Mouse (Mus musculus) heart, postnatal 0 days (tissue): ENCODE data around the gene Uqcc1. TPM values are rescaled to one million over a fixed set of nuclear protein-coding genes. Genes with fewer than 3 reads are reported as not detected.
A peak's percentile ranks its signal among the peaks of the same experiment; 100 is the strongest.
"Not testable (repeated sequence)": the region's sequence is repeated elsewhere in the genome, so short reads cannot be mapped to it uniquely, and the experiment has no call there.

Experiments used
- ATAC-seq: fragments of 200-750 bp; cut with Nextera tagmentation; 2 replicates; pipeline ENCODE4 v1.8.0; 2017; ENCODE audit warnings: low read depth, moderate number of reproducible peaks, moderate library complexity; ENCODE audit not compliant: insufficient read depth
- DNase-seq: peaks from one replicate; pipeline ENCODE4 v3.0.0-alpha.2; 2016; ENCODE audit warnings: low spot score
- H3K27ac ChIP-seq: fragments of 300-500 bp; sonication (generic); 2 replicates; pipeline ENCODE4 v1.5.1; 2014; ENCODE audit warnings: low read depth, mild to moderate bottlenecking
- H3K27me3 ChIP-seq: fragments of 300-500 bp; sonication (generic); 2 replicates; pipeline ENCODE4 v1.6.1; 2014; ENCODE audit warnings: low read length, mixed read lengths; ENCODE audit not compliant: control insufficient read depth, insufficient read depth
- H3K36me3 ChIP-seq: fragments of 300-500 bp; sonication (generic); replicated peaks from 2 replicates; pipeline ENCODE4 v1.6.1; 2014; ENCODE audit warnings: low read length, mixed read lengths; ENCODE audit not compliant: control insufficient read depth, insufficient read depth
- H3K4me1 ChIP-seq: fragments of 300-500 bp; sonication (generic); 2 replicates; pipeline ENCODE4 v1.6.1; 2014; ENCODE audit warnings: antibody characterized with exemption; ENCODE audit not compliant: control insufficient read depth, insufficient read depth
- H3K4me2 ChIP-seq: fragments of 300-500 bp; sonication (generic); 2 replicates; pipeline ENCODE4 v1.6.1; 2014; ENCODE audit warnings: low read depth, mild to moderate bottlenecking, low read length, moderate library complexity
- H3K4me3 ChIP-seq: fragments of 300-500 bp; sonication (generic); 2 replicates; pipeline ENCODE4 v1.5.1; 2014; ENCODE audit warnings: low read depth, low read length
- H3K9ac ChIP-seq: fragments of 300-500 bp; sonication (generic); replicated peaks from 2 replicates; pipeline ENCODE4 v1.6.1; 2014; ENCODE audit warnings: low read depth, low read length, mixed read lengths
- H3K9me3 ChIP-seq: fragments of 300-500 bp; sonication (generic); replicated peaks from 2 replicates; pipeline ENCODE4 v1.6.1; 2016; ENCODE audit warnings: low read length; ENCODE audit not compliant: control insufficient read depth
- CTCF ChIP-seq: IDR thresholded peaks from 2 replicates; pipeline ENCODE4 v1.5.1; 2016; ENCODE audit warnings: antibody characterized with exemption, control low read depth, low read depth
- EP300 ChIP-seq: IDR thresholded peaks from 2 replicates; pipeline ENCODE4 v1.6.1; 2016; ENCODE audit warnings: antibody characterized with exemption, low read depth
- WGBS: fragments of 180-500 bp; shearing (Covaris S2); extraction: QIAGEN DNeasy Blood & Tissue Kit; methylation state at CpG from one replicate; pipeline ENCODE4 v1.1.7; 2014; 5-methylcytosine and 5-hydroxymethylcytosine counted together
- polyA plus RNA-seq: library from polyadenylated mRNA; unstranded; fragments of >200 nt; fragmentation: Nextera tagmentation; extraction: Ambion mirVana; gene quantifications from 2 replicates; pipeline ENCODE4 v1.2.1, GENCODE M21; 2015
- total RNA-seq: library from RNA; depleted of rRNA; stranded (reverse); fragments of >200 nt; gene quantifications from 2 replicates; pipeline ENCODE4 v1.2.3, GENCODE M21; 2014; ENCODE audit warnings: low replicate concordance

The Uqcc1 gene
- total and polyA plus RNA-seq, 2 experiments from 2014 or later = 149 to 167 TPM

DNA sequence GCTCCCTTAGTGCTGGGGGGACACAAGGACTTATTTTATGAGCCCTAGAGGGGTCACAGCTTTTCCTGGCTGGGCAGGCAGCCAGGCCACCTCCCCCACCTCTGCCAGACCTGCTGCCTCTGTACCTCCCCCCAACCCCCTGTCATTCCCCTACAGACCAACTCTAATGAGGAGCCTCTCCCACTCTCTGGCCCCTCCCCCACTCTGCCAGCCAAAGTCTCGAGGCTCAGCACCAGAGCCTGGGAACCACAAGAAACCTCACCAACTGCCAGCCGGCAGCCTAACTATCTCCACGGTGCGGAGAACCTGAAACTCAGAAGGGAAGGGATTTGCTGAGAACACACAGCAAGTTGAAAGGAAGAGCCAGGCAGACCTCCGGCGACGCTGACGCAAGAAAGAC lies 13.4 kb upstream of the Uqcc1 start:
- H3K27me3 ChIP-seq = peaks cover 6% of the 10 kb centered on the region; the same call in 1 of the 2 replicates
- peak overlapping the region; percentile 36; the same call in 1 of the 2 replicates for H3K4me2 ChIP-seq
- H3K27ac ChIP-seq = no peak overlapping the region
- H3K36me3 ChIP-seq = no peaks in the 10 kb centered on the region
- no peaks in the 10 kb centered on the region for H3K4me1 ChIP-seq
- no peak for DNase-seq
- 8% methylated on average over 8 of the region's 8 CpGs for WGBS
- H3K9me3 ChIP-seq = no peaks in the 10 kb centered on the region
- ATAC-seq = no peak
- H3K4me3 ChIP-seq = no peak overlapping the region
- no peak overlapping the region for H3K9ac ChIP-seq
- TF ChIP-seq CTCF (no peak), EP300 (no peak)

DNA sequence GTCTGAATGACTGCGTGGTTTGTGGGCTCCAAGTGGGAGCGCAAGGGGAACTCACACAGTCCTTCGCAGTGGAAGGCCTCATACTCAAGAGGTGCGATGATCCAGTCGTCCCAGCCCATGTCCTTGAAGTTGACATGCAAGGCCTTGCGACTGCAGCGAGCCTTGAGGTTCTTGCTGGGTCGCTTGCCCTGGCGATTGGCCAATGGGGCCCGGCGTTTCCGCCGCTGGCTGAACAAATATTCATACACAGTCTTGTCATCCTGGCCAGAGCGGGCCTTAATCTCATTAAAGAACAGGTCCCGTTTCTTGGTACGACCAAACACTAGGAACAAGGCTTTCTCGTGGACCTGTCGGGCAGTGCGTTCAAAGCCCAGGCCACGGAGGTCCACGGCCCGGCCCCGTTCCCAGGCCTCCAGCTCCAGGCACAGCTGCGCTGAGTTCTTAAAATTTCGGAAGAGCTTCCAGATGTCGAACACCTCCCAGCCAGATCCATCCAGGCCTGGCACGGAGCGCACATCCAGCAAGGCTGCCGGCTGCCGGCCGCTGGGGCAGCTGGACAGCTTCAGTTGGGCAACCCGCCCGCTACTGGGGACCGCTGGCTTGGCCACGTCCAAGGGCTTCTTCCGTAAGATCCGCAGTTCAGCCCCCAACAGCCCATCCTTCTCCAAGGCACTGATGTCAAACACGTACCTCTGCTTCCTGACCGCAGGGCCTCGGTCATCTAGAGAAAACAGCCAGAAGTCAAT lies 11.8 kb upstream of the Uqcc1 start:
- 84% methylated on average over 40 of the region's 40 CpGs for WGBS
- no peak overlapping the region for H3K27ac ChIP-seq

DNA sequence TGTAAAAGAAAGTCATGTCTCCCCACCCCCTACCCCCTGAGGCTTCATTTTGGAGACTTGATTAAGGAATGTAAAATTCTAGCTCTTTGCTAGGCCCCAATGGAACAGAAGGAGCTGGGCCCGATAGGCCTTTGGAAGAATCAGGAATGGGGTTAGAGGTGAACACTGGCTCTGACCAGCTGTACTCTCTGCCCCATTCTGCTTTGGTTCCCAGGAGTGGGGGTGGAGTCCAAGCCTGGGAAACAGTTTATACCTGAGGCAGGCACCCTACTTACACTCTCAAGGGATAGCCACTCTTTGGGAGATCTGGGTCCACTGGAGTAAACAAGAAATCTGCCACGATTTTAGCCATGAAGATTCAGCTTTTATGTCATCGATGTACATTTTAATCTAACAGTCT lies 10.6 kb upstream of the Uqcc1 start, which contains the start of gene Gm15557:
Gene Gm15557 (plus strand): TSS at position 48 of the 400 bp plus-strand sequence.
- Histone ChIP-seq H3K9ac (no peak within 1 kb of the TSS), H3K27ac (no peak within 1 kb of the TSS), H3K4me3 (no peak within 1 kb of the TSS), H3K36me3 (no peaks in the 10 kb centered on the region), H3K27me3 (peaks cover 6% of the 10 kb centered on the region; the same call in 1 of the 2 replicates), H3K4me1 (no peaks in the 10 kb centered on the region), H3K4me2 (no peak within 1 kb of the TSS), H3K9me3 (no peaks in the 10 kb centered on the region)
- ATAC-seq (no peak), DNase-seq (no peak)
- TF ChIP-seq EP300 (no peak), CTCF (no peak)
- 87% methylated on average over 3 of the region's 3 CpGs for WGBS

More for the DNA sequence above, 11.8 kb upstream of the Uqcc1 start:
- Histone ChIP-seq H3K4me2 (no peak overlapping the region), H3K9ac (no peak overlapping the region), H3K9me3 (no peaks in the 10 kb centered on the region), H3K4me3 (no peak overlapping the region), H3K27me3 (peaks cover 6% of the 10 kb centered on the region; the same call in 1 of the 2 replicates), H3K4me1 (no peaks in the 10 kb centered on the region), H3K36me3 (no peaks in the 10 kb centered on the region)
- ATAC-seq = no peak
- no peak for DNase-seq
- no peak for TF ChIP-seq EP300
- no peak for TF ChIP-seq CTCF

DNA sequence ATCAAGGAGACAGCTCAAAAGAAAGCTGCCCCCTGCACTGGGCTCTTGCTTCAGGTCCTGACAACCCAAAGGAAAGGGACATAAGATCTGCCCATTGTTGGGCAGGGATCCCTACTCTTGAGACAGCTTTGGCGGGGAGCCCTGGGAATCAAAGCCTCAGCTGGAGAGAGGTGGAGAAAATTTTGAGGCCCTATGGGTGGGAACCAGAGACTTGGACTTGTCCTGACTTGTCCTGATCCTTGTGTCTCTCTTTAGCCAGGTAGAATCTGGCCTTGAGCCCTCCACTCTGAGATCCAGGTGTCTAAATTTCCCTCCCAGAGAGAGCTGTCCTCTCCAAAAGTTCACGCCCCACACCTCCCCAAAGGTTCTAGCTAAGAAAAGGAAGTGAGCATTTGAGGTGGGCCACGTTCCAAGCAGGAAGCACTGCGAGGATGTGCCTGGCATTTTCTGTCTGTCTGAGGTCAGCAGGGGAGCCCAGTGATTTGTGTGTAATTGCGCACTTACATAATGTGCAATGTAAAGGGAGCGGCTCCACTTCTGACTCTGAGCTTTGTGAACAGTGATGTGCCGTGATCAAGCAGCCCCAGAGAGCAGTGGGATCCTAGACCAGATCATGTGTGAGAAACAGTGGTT lies 9.9 kb upstream of the Uqcc1 start:
- no peaks in the 10 kb centered on the region for H3K36me3 ChIP-seq
- TF ChIP-seq CTCF = no peak
- TF ChIP-seq EP300 = no peak
- H3K9ac ChIP-seq = no peak overlapping the region
- no peaks in the 10 kb centered on the region for H3K4me1 ChIP-seq
- H3K4me3 ChIP-seq = no peak overlapping the region
- no peaks in the 10 kb centered on the region for H3K9me3 ChIP-seq
- WGBS = 58% methylated on average over 7 of the region's 7 CpGs
- H3K27me3 ChIP-seq = peaks cover 6% of the 10 kb centered on the region; the same call in 1 of the 2 replicates
- ATAC-seq = no peak
- DNase-seq = no peak
- H3K27ac ChIP-seq = no peak overlapping the region
- no peak overlapping the region for H3K4me2 ChIP-seq

DNA sequence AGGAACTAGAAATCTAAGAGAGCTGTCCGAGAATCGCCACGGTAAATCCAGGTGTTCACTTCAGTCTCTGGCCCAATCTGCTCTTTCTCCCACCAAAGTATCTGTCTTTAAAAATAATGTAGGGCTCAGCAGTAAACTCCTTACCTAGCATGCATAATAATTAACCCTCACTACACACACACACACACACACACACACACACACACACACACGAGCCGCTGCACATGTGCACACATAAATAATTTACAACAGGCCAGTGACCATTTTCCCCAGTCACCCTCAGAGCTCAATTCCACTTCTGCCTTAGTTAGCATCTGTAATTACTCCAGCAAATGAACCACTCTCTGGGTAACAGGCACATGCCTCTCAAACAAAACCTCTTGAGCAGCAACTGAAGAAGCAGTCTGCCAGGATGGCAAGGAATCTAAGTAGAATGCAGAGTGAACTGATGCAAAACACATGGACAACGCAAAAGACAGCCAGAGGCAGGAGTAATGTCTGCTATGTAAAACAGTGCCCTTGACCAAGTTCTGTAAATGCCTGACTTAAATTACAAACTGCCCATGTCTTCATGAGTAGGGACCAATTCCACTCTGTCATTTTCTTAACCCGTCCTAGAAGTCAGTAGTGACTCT lies 1.3 kb downstream of the Uqcc1 start:
- no peak for ATAC-seq
- peak overlapping the region; percentile 71 for H3K9ac ChIP-seq
- H3K4me3 ChIP-seq = peak overlapping the region; percentile 81
- H3K27ac ChIP-seq = peak overlapping the region; percentile 81
- no peaks in the 10 kb centered on the region for H3K9me3 ChIP-seq
- H3K27me3 ChIP-seq = no peaks in the 10 kb centered on the region
- TF ChIP-seq EP300 = no peak
- TF ChIP-seq CTCF = no peak
- no peak for DNase-seq
- 67% methylated on average over 7 of the region's 7 CpGs for WGBS
- H3K36me3 ChIP-seq = 0 out of 2 replicates have a peak, but pooled peaks cover 6% of the 10 kb centered on the region
- peaks cover 4% of the 10 kb centered on the region; the same call in 1 of the 2 replicates for H3K4me1 ChIP-seq
- peak overlapping the region; percentile 84 for H3K4me2 ChIP-seq

DNA sequence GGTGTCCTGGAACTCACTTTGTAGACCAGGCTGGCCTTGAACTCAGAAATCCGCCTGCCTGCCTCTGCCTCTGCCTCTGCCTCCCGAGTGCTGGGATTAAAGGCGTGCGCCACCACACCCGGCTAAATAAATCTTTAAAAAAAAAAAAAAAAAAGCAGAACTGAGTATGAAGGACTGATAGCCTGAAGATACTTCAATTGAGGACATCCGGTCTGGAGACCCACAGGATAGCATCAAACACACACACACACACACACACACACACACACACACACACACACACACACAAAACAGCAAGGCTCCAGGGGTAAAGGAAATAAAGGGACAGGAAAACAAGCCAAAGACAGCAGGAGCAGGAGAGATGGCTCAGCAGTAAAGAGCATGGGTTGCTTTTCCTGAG lies 4.9 kb downstream of the Uqcc1 start:
- not testable (repeated sequence) for DNase-seq, H3K27me3 ChIP-seq, H3K9me3 ChIP-seq, H3K27ac ChIP-seq, ATAC-seq, H3K4me2 ChIP-seq, H3K4me3 ChIP-seq, H3K4me1 ChIP-seq, H3K9ac ChIP-seq
- WGBS = 92% methylated on average over 6 of the region's 6 CpGs
- H3K36me3 ChIP-seq = peaks cover 17% of the 10 kb centered on the region; the same call in 1 of the 2 replicates
